Mouse (Mus musculus) megakaryocyte-erythroid progenitor cell, adult 5-6 weeks (primary cell): ENCODE data around the gene Svbp. TPM values are rescaled to one million over a fixed set of nuclear protein-coding genes. Genes with fewer than 3 reads are reported as not detected.
A peak's percentile ranks its signal among the peaks of the same experiment; 100 is the strongest.

Source experiments
- ATAC-seq: replicated peaks from 2 replicates; pipeline ENCODE4 v1.8.0; 2016; ENCODE audit warnings: mild to moderate bottlenecking, inconsistent platforms; ENCODE audit not compliant: severe bottlenecking, poor library complexity, low FRiP score, low TSS enrichment
- total RNA-seq, 2 experiments: library from RNA; stranded (forward) in 1 of 2; stranded (reverse) in 1 of 2; fragments of 200-1000, 215-1000 nt in 1 of 2; fragments of >200 nt in 1 of 2; fragmentation: Nextera tagmentation in 1 of 2; gene quantifications; 2 replicates each; pipeline ENCODE4 v1.2.3; 2014 to 2017

Gene Svbp
- total RNA-seq, 2 experiments from 2014 or later, result 47.7 to 124 TPM

DNA sequence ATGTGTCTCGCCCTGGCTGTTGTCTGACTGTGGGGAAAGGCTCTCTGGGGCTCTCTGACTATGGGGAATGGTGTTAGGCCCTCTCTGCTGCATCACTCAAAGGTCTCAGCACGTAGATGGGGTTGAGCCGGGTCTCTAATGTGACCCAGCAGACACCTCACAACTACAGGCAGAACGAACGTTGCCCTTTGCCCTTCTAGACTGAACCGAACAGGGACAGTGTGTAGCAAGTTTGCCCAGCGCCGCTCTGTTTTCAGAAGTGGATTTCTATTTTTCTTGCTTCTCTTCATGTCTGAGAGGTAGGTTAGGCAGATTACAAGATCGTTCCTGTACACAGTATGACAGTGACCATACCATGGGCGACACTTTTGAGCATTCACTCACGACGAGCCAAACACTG is 47.5 kb downstream of the Svbp start:
- no peak for ATAC-seq

GRCm38 (mm10) chr4:119244468-119245240 is 49.5 kb downstream of the Svbp start:
- no peak for ATAC-seq

- no peak for ATAC-seq
Observed at GRCm38 (mm10) chr4:119245556-119245955, 50.5 kb downstream of the Svbp start.

GRCm38 (mm10) chr4:119245961-119246360 is 50.9 kb downstream of the Svbp start:
- ATAC-seq, result no peak

- ATAC-seq, result no peak
Observed at GRCm38 (mm10) chr4:119246688-119247225, 51.7 kb downstream of the Svbp start.

DNA sequence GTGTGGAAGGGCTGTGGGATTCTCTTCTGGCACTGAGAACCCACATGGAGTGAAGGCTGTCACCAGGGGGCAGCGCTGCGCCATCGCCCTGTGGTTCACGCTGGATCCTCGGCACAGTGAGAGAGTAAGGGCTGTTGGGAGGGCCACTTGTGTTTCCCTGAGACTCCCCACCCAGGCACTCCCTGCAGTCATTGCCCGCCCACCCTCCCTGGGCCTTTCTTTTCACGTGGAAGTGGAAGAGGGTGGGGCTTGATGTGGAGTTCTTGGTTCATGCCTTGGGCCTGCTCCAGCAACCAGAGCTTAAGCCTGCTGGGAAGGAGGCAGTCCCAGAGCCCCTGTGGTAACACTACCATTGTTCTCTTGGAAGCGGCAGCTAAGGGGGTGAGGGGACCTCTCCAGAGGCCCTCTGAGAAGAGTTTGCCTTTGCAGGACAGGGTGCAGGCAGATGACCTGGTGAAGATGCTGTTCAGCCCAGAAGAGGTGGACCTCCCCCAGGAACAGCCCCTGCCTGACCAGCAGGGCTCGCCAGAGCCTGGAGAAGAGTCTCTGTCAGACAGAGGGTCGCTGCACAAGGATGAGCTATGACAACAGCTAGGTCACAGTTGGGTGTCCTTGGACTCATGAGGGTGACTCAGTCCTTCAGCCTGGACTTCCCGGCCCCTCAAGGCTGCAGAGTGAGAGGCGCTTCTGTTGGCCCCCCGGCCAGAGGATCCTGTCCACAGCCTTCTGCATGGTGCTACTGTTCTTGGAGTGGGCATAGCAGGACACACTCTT is 52.5 kb downstream of the Svbp start:
- ATAC-seq, result peak; percentile 85

- no peak for ATAC-seq
Observed at GRCm38 (mm10) chr4:119248407-119248965, 53.4 kb downstream of the Svbp start.

Other genes with a start within 250 kb of the Svbp start
- not detected in 2 replicates for gene Lao1, start 233.7 kb upstream of the Svbp start, total RNA-seq (2014; fragmentation: Nextera tagmentation)
- not detected in 2 replicates for gene Lao1, start 233.7 kb upstream of the Svbp start, total RNA-seq (2017)
- gene Slc2a1, start 86.6 kb upstream of the Svbp start, total RNA-seq (2014; fragmentation: Nextera tagmentation), result 0.98 and 2.6 TPM in 2 replicates
- 2.1 and 5.0 TPM in 2 replicates for gene Slc2a1, start 86.6 kb upstream of the Svbp start, total RNA-seq (2017)
- gene Zfp691, start 21.1 kb upstream of the Svbp start, total RNA-seq (2014; fragmentation: Nextera tagmentation), result 44.4 and 47.3 TPM in 2 replicates
- 6.5 and 8.1 TPM in 2 replicates for gene Zfp691, start 21.1 kb upstream of the Svbp start, total RNA-seq (2017)
- gene Ermap, start 5.3 kb upstream of the Svbp start, total RNA-seq (2014; fragmentation: Nextera tagmentation), result 505 and 531 TPM in 2 replicates
- 220 and 292 TPM in 2 replicates for gene Ermap, start 5.3 kb upstream of the Svbp start, total RNA-seq (2017)
- gene Tmem269, start 22.9 kb downstream of the Svbp start, total RNA-seq (2014; fragmentation: Nextera tagmentation), result not detected in 2 replicates
- not detected in 2 replicates for gene Tmem269, start 22.9 kb downstream of the Svbp start, total RNA-seq (2017)
- gene AU022252, start 37.4 kb downstream of the Svbp start, total RNA-seq (2014; fragmentation: Nextera tagmentation), result 9.7 and 17.1 TPM in 2 replicates
- 6.2 and 18.2 TPM in 2 replicates for gene AU022252, start 37.4 kb downstream of the Svbp start, total RNA-seq (2017)
- gene P3h1, start 37.6 kb downstream of the Svbp start, total RNA-seq (2014; fragmentation: Nextera tagmentation), result 9.5 and 14.0 TPM in 2 replicates
- gene P3h1, start 37.6 kb downstream of the Svbp start, total RNA-seq (2017), result 11.0 and 12.8 TPM in 2 replicates
- not detected in 2 replicates for gene Cldn19, start 60.1 kb downstream of the Svbp start, total RNA-seq (2014; fragmentation: Nextera tagmentation)
- not detected in 2 replicates for gene Cldn19, start 60.1 kb downstream of the Svbp start, total RNA-seq (2017)
- 1,098 and 1,257 TPM in 2 replicates for gene Ybx1, start 99.3 kb downstream of the Svbp start, total RNA-seq (2014; fragmentation: Nextera tagmentation)
- gene Ybx1, start 99.3 kb downstream of the Svbp start, total RNA-seq (2017), result 1,610 and 1,654 TPM in 2 replicates
- gene Ppih, start 125.2 kb downstream of the Svbp start, total RNA-seq (2014; fragmentation: Nextera tagmentation), result 158 and 164 TPM in 2 replicates
- gene Ppih, start 125.2 kb downstream of the Svbp start, total RNA-seq (2017), result 164 and 168 TPM in 2 replicates
- gene Ccdc30, start 220.2 kb downstream of the Svbp start, total RNA-seq (2014; fragmentation: Nextera tagmentation), result 0.27 TPM in 1 of 2 replicates, not detected in the other
- gene Ccdc30, start 220.2 kb downstream of the Svbp start, total RNA-seq (2017), result 0.50 and 2.9 TPM in 2 replicates
- gene Ppcs, start 227.1 kb downstream of the Svbp start, total RNA-seq (2014; fragmentation: Nextera tagmentation), result 6.3 and 13.0 TPM in 2 replicates
- gene Ppcs, start 227.1 kb downstream of the Svbp start, total RNA-seq (2017), result 3.8 and 4.8 TPM in 2 replicates
- not detected in 2 replicates for gene Zmynd12, start 227.5 kb downstream of the Svbp start, total RNA-seq (2014; fragmentation: Nextera tagmentation)
- not detected in 2 replicates for gene Zmynd12, start 227.5 kb downstream of the Svbp start, total RNA-seq (2017)